Mouse (Mus musculus) erythroid progenitor cell, adult 5-6 weeks (primary cell): ENCODE measurements around the gene Nphp4. TPM values are rescaled to one million over a fixed set of nuclear protein-coding genes. Genes with fewer than 3 reads are reported as not detected.

Experiments used
- ATAC-seq: replicated peaks from 2 replicates; pipeline ENCODE4 v1.8.0; 2016; ENCODE audit warnings: moderate number of reproducible peaks, mild to moderate bottlenecking, moderate TSS enrichment, inconsistent platforms; ENCODE audit not compliant: poor library complexity, low FRiP score, severe bottlenecking
- total RNA-seq, 2 experiments: library from RNA; stranded (forward) in 1 of 2; stranded (reverse) in 1 of 2; fragments of 150-400 nt in 1 of 2; fragments of 186-747, 209-891 nt in 1 of 2; gene quantifications; 2 replicates each; pipeline versions ENCODE4 v1.2.3 to v1.2.4; 2015 to 2017; ENCODE audit warnings: low replicate concordance in 2 of 2

Gene Nphp4
- total RNA-seq (2015; ENCODE audit: low replicate concordance) (8.8 TPM in 1 of 2 replicates, not detected in the other), total RNA-seq (2017; ENCODE audit: low replicate concordance) (not detected in 2 replicates)

- ATAC-seq = no peak
Measured at GRCm38 (mm10) chr4:152476427-152477023, at the start of gene Nphp4. TSS of gene Nphp4 (plus strand) at chr4:152476706.

GRCm38 (mm10) chr4:152428259-152428658 lies 48.2 kb upstream of the Nphp4 start:
- ATAC-seq = no peak

GRCm38 (mm10) chr4:152432308-152432707 lies 44.2 kb upstream of the Nphp4 start:
- no peak for ATAC-seq

GRCm38 (mm10) chr4:152434836-152435235 lies 41.7 kb upstream of the Nphp4 start:
- ATAC-seq = no peak

- ATAC-seq = no peak
Measured at GRCm38 (mm10) chr4:152435255-152435654, 41.3 kb upstream of the Nphp4 start.

GRCm38 (mm10) chr4:152440882-152441281 lies 35.6 kb upstream of the Nphp4 start:
- no peak for ATAC-seq

GRCm38 (mm10) chr4:152441536-152441935 lies 35.0 kb upstream of the Nphp4 start:
- ATAC-seq = no peak

GRCm38 (mm10) chr4:152446178-152446577 lies 30.3 kb upstream of the Nphp4 start:
- ATAC-seq = no peak

- no peak for ATAC-seq
Measured at GRCm38 (mm10) chr4:152447731-152448665, 28.5 kb upstream of the Nphp4 start.

- no peak for ATAC-seq
Measured at GRCm38 (mm10) chr4:152448666-152449018, 27.9 kb upstream of the Nphp4 start.

- ATAC-seq = no peak
Measured at GRCm38 (mm10) chr4:152451371-152451770, 25.1 kb upstream of the Nphp4 start.

GRCm38 (mm10) chr4:152453079-152453478 lies 23.4 kb upstream of the Nphp4 start:
- ATAC-seq = no peak

GRCm38 (mm10) chr4:152454153-152454552 lies 22.4 kb upstream of the Nphp4 start:
- ATAC-seq = no peak

GRCm38 (mm10) chr4:152456609-152457008 lies 19.9 kb upstream of the Nphp4 start:
- ATAC-seq = no peak

GRCm38 (mm10) chr4:152457673-152458072 lies 18.8 kb upstream of the Nphp4 start:
- ATAC-seq = no peak

- no peak for ATAC-seq
Measured at GRCm38 (mm10) chr4:152462516-152462915, 14.0 kb upstream of the Nphp4 start.

- no peak for ATAC-seq
Measured at GRCm38 (mm10) chr4:152463147-152463546, 13.4 kb upstream of the Nphp4 start.

GRCm38 (mm10) chr4:152465116-152465515 lies 11.4 kb upstream of the Nphp4 start:
- no peak for ATAC-seq

GRCm38 (mm10) chr4:152466601-152467000 lies 9.9 kb upstream of the Nphp4 start:
- no peak for ATAC-seq

- no peak for ATAC-seq
Measured at GRCm38 (mm10) chr4:152467951-152468350, 8.6 kb upstream of the Nphp4 start.

- ATAC-seq = no peak
Measured at GRCm38 (mm10) chr4:152475941-152476340, 565 bp upstream of the Nphp4 start.
